Mouse (Mus musculus): ENCODE results near the gene Stxbp3.
"Not testable (repeated sequence)": the region's sequence is repeated elsewhere in the genome, so short reads cannot be mapped to it uniquely, and the experiment has no call there.

The Stxbp3 gene

GRCm38 (mm10) chr3:108857714-108858113, 17.4 kb upstream of the Stxbp3 start:
- ATAC-seq (ENCODE audit: insufficient number of reproducible peaks, low FRiP score, low TSS enrichment) = no peak

DNA sequence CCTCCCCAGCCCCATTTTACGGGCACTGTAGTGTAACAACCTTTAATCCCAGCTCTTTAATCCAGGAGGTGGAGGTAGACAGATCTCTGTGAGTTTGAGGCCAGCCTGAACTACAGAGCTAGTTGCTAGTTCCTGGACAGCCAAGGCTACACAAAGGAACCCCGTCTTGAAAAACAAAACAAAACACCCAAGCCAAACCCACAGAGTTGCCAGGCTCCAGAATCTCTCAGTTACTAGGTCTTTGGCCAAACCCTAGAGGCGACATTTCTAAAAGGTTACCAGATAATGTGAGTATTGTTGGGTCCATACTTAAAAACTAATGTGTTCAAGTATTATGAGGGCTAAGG, 16.8 kb upstream of the Stxbp3 start:
- ATAC-seq (ENCODE audit: insufficient number of reproducible peaks, low FRiP score, low TSS enrichment) = no peak

DNA sequence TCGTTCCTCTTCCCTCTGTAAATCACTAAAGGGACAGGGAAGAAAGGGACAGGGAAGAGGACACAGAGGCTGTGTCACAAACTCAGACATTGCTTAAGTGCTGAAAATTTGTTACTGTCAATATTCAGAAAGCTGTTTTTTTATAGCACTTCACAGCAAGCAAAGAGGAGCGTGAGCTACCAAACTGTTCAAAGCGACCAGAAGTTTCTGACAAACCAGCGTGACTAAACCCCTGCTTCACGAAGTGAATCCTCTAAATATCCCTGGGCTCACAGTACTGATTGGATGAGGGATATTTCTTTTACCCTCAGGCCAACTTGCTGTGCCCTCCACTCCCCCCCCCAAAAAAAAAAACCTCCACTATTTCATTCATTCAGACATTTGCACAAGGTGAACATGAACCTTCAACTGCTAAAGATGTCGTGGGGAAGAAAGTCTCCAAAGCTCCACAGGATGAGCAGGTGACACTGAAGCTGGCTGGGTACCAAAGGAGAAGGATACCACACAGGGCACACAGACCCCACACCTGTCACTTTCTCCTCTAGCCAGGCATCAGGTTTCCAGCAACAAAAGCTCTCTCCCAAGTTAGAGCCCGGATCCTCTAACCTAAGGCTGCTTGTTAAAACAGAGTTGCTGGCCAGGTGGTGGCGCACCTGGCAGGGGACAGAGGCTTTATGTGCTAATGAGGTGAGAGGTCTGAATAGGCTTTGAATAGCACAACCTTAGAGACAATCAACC, 16.2 kb upstream of the Stxbp3 start:
- ATAC-seq (ENCODE audit: insufficient number of reproducible peaks, low FRiP score, low TSS enrichment) = peak; percentile 77

DNA sequence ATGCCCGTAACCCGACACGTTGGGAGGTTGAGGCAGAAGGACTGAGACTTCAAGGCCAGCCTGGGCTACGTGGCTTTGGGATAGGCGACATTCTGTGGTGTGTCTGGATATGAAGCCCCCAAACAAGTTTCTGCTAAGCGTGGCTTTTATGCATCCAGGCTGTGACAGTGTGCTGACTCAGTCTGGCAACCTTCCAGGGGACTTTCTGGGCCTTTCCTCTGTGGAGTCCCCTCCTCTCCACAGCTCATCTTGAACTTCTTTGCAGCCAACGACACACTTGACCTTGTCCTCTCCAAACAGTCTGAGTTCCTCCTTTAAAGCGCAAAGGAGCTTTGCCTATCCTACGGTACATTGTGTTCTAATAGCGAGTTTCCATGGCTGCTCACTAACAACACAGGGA, 15.5 kb upstream of the Stxbp3 start:
- ATAC-seq (ENCODE audit: insufficient number of reproducible peaks, low FRiP score, low TSS enrichment) = no peak

GRCm38 (mm10) chr3:108855371-108855770, 15.0 kb upstream of the Stxbp3 start:
- no peak for ATAC-seq (ENCODE audit: insufficient number of reproducible peaks, low FRiP score, low TSS enrichment)

DNA sequence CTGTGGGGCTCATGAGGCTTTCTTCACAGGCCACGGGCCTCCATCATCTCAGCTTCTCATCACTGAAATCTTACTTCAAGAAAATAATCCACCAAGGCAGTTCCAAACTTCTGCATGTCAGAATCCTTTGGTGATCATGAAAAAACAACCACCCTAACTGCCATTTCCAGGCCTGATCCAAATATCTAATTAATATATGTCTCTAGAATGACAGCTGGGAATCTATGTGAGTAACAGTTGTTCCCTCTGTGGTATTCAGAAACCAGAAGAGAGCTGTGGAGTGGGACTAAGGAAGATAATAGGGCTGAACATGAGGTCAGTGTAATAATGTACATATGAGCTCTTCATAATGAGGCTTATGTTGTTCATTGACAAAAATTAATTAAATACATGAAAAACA, 12.9 kb upstream of the Stxbp3 start:
- no peak for ATAC-seq (ENCODE audit: insufficient number of reproducible peaks, low FRiP score, low TSS enrichment)

DNA sequence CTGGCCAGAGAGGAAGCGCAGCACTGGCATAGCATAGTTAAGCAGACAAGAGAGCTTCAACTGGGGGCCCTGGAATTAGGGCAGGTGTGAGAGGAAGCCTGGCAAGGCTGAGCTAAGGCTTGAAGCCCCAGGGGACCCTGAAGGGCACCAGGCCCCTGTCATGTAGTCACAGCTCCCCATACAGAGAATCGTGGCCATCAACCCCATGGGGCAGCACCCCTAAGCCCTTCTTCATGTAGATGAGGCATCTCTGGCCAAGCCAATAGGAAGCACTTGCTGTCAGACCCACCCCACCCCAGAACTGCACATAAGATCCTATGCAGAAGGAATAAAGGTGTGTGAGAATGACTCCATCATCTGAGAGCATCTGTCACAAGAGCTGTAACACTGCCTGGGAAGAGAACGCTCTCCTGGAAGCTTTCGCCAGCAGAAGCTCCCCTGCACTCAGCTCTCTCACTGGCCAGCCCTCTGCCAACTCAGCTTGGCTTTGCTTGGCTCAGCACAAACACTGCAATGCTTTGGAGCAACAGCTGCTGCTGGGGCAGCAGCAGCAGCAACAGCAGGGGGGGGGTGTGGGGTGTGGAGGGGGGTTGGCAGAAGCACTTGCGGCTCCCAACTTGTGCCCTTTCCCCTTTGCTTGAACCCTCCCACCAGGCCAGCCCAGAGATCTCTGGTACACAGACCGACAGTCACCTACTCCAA, 11.8 kb upstream of the Stxbp3 start:
- no peak for ATAC-seq (ENCODE audit: insufficient number of reproducible peaks, low FRiP score, low TSS enrichment)

DNA sequence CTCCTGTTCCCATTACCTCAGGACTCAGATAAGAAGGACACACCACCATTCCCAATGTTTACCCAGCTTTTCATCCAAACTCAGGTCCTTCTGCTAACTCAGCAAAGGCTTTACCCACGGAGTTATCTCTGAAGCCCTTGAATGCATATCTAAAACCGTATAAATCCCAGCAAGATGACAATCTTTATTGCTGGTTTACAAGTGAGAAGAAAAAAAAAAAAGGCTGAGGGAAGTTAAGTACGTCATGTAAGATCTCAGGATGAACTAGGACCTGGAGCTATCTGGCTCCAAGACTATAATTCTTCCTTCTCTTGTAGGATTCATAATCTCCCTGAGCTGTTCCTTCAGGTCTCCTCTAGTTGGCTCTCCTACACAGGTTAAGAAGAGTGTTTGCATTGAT, 11.2 kb upstream of the Stxbp3 start:
- no peak for ATAC-seq (ENCODE audit: insufficient number of reproducible peaks, low FRiP score, low TSS enrichment)

GRCm38 (mm10) chr3:108851075-108851474, 10.7 kb upstream of the Stxbp3 start:
- ATAC-seq (ENCODE audit: insufficient number of reproducible peaks, low FRiP score, low TSS enrichment) = no peak

- no peak for ATAC-seq (ENCODE audit: insufficient number of reproducible peaks, low FRiP score, low TSS enrichment)
Measured at GRCm38 (mm10) chr3:108850506-108850905, 10.2 kb upstream of the Stxbp3 start.

DNA sequence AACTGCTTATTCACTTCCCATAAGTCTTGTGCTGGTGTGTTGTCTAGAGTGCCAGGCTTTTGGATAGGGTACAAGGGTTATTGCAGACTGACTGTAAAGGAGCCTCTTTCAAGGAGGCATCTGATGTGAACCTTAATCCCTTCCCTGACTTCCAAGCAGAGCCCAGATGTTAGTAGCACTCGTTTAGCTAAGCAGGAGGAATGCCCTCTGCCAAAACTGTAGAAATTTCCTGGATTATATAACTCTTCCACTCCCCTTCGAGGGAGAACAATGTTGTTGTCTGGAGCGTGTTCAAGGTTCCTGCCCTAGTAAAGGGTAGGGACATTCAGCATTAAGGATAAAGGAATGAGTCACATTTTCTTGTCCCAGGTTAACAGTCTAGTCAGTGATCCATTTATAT, 6.3 kb upstream of the Stxbp3 start:
- ATAC-seq (ENCODE audit: insufficient number of reproducible peaks, low FRiP score, low TSS enrichment) = no peak

- ATAC-seq (ENCODE audit: insufficient number of reproducible peaks, low FRiP score, low TSS enrichment) = no peak
Measured at GRCm38 (mm10) chr3:108844521-108844920, 4.2 kb upstream of the Stxbp3 start.

GRCm38 (mm10) chr3:108844026-108844425, 3.7 kb upstream of the Stxbp3 start:
- ATAC-seq (ENCODE audit: insufficient number of reproducible peaks, low FRiP score, low TSS enrichment) = no peak

DNA sequence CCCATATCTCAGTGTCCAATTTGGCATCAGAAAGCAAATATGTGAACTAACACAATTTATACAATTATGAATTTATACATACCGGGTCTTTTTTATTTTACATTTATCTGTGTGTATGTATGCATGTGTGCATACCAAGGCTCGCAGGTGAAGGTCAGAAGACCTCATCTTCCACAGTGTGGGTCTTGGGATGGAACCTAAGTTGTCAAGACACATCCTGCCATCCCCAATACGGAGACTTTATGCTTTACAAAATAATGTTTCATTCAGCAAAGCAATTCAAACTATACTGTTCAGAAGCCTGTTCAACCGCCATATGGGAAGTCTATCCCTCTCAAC, 359 bp upstream of the Stxbp3 start:
- ATAC-seq (ENCODE audit: insufficient number of reproducible peaks, low FRiP score, low TSS enrichment) = no peak; the same call in 1 of the 2 replicates

GRCm38 (mm10) chr3:108839647-108839999, 703 bp downstream of the Stxbp3 start:
- ATAC-seq (ENCODE audit: insufficient number of reproducible peaks, low FRiP score, low TSS enrichment) = no peak

- no peak for ATAC-seq (ENCODE audit: insufficient number of reproducible peaks, low FRiP score, low TSS enrichment)
Measured at GRCm38 (mm10) chr3:108838980-108839379, 1.3 kb downstream of the Stxbp3 start.

DNA sequence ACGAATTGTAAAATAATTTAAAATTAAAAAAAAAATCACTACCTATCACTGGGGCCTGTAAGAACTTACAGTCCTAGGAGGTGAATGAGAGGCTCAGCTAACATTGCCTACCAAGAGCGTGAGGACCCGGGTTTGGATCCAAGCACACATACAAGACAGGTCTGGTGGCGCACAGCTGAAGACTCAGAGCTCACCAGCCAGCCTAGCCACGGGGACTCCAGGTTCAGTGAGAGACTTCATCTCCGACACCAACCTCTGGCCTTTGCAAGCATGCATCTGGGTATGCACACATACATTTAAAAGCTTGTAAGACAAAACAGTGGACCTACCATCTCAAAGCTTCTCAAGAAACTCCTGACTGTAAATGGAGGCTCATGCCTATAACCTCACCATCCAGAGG, 3.4 kb downstream of the Stxbp3 start:
- ATAC-seq (ENCODE audit: insufficient number of reproducible peaks, low FRiP score, low TSS enrichment) = no peak

- not testable (repeated sequence) for ATAC-seq (ENCODE audit: insufficient number of reproducible peaks, low FRiP score, low TSS enrichment)
Measured at GRCm38 (mm10) chr3:108833717-108834116, 6.6 kb downstream of the Stxbp3 start.

DNA sequence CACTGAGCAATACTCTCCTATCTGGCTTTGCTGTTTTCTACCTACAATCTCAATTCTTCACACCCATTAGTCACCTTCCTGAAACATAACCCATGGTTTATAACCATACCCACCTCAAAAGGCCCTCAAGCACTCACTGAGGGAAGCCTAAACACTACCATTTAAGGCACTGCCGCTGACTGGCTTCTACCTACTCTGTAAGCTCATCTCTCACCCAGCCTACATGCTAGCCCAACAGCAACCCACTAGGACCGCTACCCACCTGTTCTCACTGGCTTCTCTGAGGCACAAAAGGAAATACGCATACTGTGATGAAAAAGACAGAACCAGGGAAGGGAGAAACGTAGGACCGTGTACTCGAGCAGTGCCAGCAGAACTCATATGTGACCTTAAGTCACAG, 8.6 kb downstream of the Stxbp3 start:
- ATAC-seq (ENCODE audit: insufficient number of reproducible peaks, low FRiP score, low TSS enrichment) = no peak

GRCm38 (mm10) chr3:108830493-108830892, 9.8 kb downstream of the Stxbp3 start:
- no peak for ATAC-seq (ENCODE audit: insufficient number of reproducible peaks, low FRiP score, low TSS enrichment)

DNA sequence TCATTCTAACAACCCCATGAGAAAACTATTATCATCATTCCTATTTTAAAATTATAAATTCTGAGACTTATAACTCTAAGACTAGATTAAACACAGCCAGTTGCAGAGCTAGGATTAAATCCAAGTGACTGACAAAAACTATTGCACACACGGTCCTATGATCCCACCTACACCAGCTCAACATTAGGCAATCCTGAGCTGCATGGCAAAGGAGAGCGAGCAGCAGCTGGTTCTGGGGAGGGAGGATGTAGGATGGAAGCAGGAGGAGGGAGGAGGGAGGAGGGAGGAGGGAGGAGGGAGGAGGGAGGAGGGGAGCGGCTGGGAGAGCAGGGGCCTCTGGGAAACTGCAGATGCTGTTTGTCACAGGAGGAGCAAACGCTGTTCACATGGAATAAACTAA, 24.7 kb downstream of the Stxbp3 start:
- ATAC-seq (ENCODE audit: insufficient number of reproducible peaks, low FRiP score, low TSS enrichment) = no peak

GRCm38 (mm10) chr3:108810747-108811263, 29.5 kb downstream of the Stxbp3 start:
- no peak for ATAC-seq (ENCODE audit: insufficient number of reproducible peaks, low FRiP score, low TSS enrichment)
